Mouse (Mus musculus): Measurements from ENCODE around the gene Comtd1.

GRCm38 (mm10) chr14:21822795-21823374, 25.9 kb downstream of the Comtd1 start:
- 0 out of 2 replicates have a peak, but pooled peaks have one; percentile 30 for TF ChIP-seq POLR2A (IDR thresholded peaks at IDR 0.05; ENCODE audit: extremely low read depth, insufficient read depth, low read length)
- TF ChIP-seq CTCF (IDR thresholded peaks at IDR 0.05; ENCODE audit: low read depth, low read length), result no peak

Data from liver, adult 2 months (tissue).